Mouse (Mus musculus) ES-Bruce4 (cell line): ENCODE data around the gene Ccdc182.

Experiments used
- CTCF ChIP-seq: IDR thresholded peaks from one replicate; pipeline ENCODE4 v1.8.1; 2011; ENCODE audit warnings: low read depth, low read length
- EP300 ChIP-seq: IDR thresholded peaks from 2 replicates; pipeline ENCODE4 v1.6.1; 2011; ENCODE audit warnings: low read depth, low read length; ENCODE audit not compliant: insufficient read depth
- POLR2A ChIP-seq: IDR thresholded peaks from one replicate; pipeline ENCODE4 v1.8.1; 2011; ENCODE audit warnings: low read length; ENCODE audit not compliant: insufficient read depth

DNA sequence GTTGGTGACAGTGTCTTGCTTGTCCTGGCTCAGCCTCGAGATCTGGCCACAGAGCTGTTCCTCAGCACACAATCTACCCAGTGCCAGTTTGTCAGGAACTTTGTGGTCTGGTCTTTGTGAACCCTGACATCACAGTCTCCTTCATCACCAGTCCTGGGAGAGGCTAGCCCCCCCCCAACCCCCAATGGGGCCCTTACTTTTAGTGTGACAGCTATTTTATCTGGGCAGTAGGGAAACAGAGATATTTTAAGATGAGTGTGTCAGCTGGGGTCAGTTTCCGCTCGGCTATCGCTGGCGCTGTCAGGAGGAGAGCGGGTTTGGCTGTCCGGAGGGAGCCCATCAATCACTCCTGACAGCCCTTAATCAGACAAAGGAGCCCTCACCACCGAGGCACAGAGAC lies 19.7 kb downstream of the Ccdc182 start:
- TF ChIP-seq POLR2A: no peak
- no peak for TF ChIP-seq CTCF
- no peak for TF ChIP-seq EP300
